Mouse (Mus musculus) 3134 (cell line): ENCODE results near the gene Sv2b.

Source experiments
- DNase-seq: peaks from one replicate; pipeline ENCODE4 v3.0.0-alpha.2; 2011; ENCODE audit warnings: low spot score; ENCODE audit not compliant: insufficient read length; ENCODE audit errors: extremely low read depth

Sv2b gene

GRCm38 (mm10) chr7:75295228-75295865 is 13.7 kb downstream of the Sv2b start:
- no peak for DNase-seq

- DNase-seq: no peak
Measured at GRCm38 (mm10) chr7:75292246-75292645, 16.8 kb downstream of the Sv2b start.

- no peak for DNase-seq
Measured at GRCm38 (mm10) chr7:75290554-75290953, 18.5 kb downstream of the Sv2b start.

GRCm38 (mm10) chr7:75287237-75287636 is 21.8 kb downstream of the Sv2b start:
- no peak for DNase-seq

GRCm38 (mm10) chr7:75282951-75283350 is 26.1 kb downstream of the Sv2b start:
- DNase-seq: no peak

- no peak for DNase-seq
Measured at GRCm38 (mm10) chr7:75282080-75282650, 26.9 kb downstream of the Sv2b start.

- DNase-seq: no peak
Measured at GRCm38 (mm10) chr7:75281106-75281505, 28.0 kb downstream of the Sv2b start.

GRCm38 (mm10) chr7:75277847-75278246 is 31.2 kb downstream of the Sv2b start:
- DNase-seq: no peak

- DNase-seq: no peak
Measured at GRCm38 (mm10) chr7:75276739-75277138, 32.3 kb downstream of the Sv2b start.

- no peak for DNase-seq
Measured at GRCm38 (mm10) chr7:75274518-75274917, 34.5 kb downstream of the Sv2b start.

- no peak for DNase-seq
Measured at GRCm38 (mm10) chr7:75273633-75274032, 35.4 kb downstream of the Sv2b start.

- DNase-seq: no peak
Measured at GRCm38 (mm10) chr7:75271921-75272381, 37.1 kb downstream of the Sv2b start.

- DNase-seq: no peak
Measured at GRCm38 (mm10) chr7:75271306-75271705, 37.8 kb downstream of the Sv2b start.

- peak; percentile 14 for DNase-seq
Measured at GRCm38 (mm10) chr7:75267236-75267635, 41.8 kb downstream of the Sv2b start.

- DNase-seq: no peak
Measured at GRCm38 (mm10) chr7:75265241-75265640, 43.8 kb downstream of the Sv2b start.

- DNase-seq: no peak
Measured at GRCm38 (mm10) chr7:75259945-75260344, 49.1 kb downstream of the Sv2b start.

GRCm38 (mm10) chr7:75253611-75254250 is 55.3 kb downstream of the Sv2b start:
- DNase-seq: no peak

- peak; percentile 2 for DNase-seq
Measured at GRCm38 (mm10) chr7:75240754-75241507, 68.1 kb downstream of the Sv2b start.

GRCm38 (mm10) chr7:75236386-75236785 is 72.7 kb downstream of the Sv2b start:
- DNase-seq: no peak

GRCm38 (mm10) chr7:75224206-75224605 is 84.9 kb downstream of the Sv2b start:
- no peak for DNase-seq

- no peak for DNase-seq
Measured at GRCm38 (mm10) chr7:75222704-75223431, 86.2 kb downstream of the Sv2b start.
